Mouse (Mus musculus): ENCODE measurements around the gene Angptl4. TPM values are rescaled to one million over a fixed set of nuclear protein-coding genes. Genes with fewer than 3 reads are reported as not detected.
A peak's percentile ranks its signal among the peaks of the same experiment; 100 is the strongest.

The Angptl4 gene
- polyA plus RNA-seq, 1 experiment = 11.7 TPM

GRCm38 (mm10) chr17:33807181-33807888, 25.7 kb upstream of the Angptl4 start:
- no peak overlapping the region for H3K4me3 ChIP-seq (ENCODE audit: insufficient read depth, low read length)
- TF ChIP-seq POLR2A (IDR thresholded peaks at IDR 0.05; ENCODE audit: low read depth, low read length) (no peak), CTCF (IDR thresholded peaks at IDR 0.05; ENCODE audit: borderline replicate concordance, insufficient read depth, low read length) (no peak)
- H3K4me1 ChIP-seq (ENCODE audit: control insufficient read depth, insufficient read depth, low read length) = peaks cover 4% of the 10 kb centered on the region; the same call in 1 of the 2 replicates
- no peak overlapping the region for H3K27ac ChIP-seq (ENCODE audit: insufficient read depth, low read length)

GRCm38 (mm10) chr17:33804745-33805144, 23.1 kb upstream of the Angptl4 start:
- H3K4me1 ChIP-seq (ENCODE audit: control insufficient read depth, insufficient read depth, low read length) = no peaks in the 10 kb centered on the region
- no peak overlapping the region for H3K27ac ChIP-seq (ENCODE audit: insufficient read depth, low read length)
- TF ChIP-seq CTCF (IDR thresholded peaks at IDR 0.05; ENCODE audit: borderline replicate concordance, insufficient read depth, low read length) (no peak), POLR2A (IDR thresholded peaks at IDR 0.05; ENCODE audit: low read depth, low read length) (no peak)
- no peak overlapping the region for H3K4me3 ChIP-seq (ENCODE audit: insufficient read depth, low read length)

GRCm38 (mm10) chr17:33804205-33804604, 22.6 kb upstream of the Angptl4 start:
- Histone ChIP-seq H3K4me1 (ENCODE audit: control insufficient read depth, insufficient read depth, low read length) (no peaks in the 10 kb centered on the region), H3K27ac (ENCODE audit: insufficient read depth, low read length) (no peak overlapping the region), H3K4me3 (ENCODE audit: insufficient read depth, low read length) (no peak overlapping the region)
- no peak for TF ChIP-seq POLR2A (IDR thresholded peaks at IDR 0.05; ENCODE audit: low read depth, low read length)
- no peak for TF ChIP-seq CTCF (IDR thresholded peaks at IDR 0.05; ENCODE audit: borderline replicate concordance, insufficient read depth, low read length)

GRCm38 (mm10) chr17:33802221-33802620, 20.6 kb upstream of the Angptl4 start:
- H3K4me3 ChIP-seq (ENCODE audit: insufficient read depth, low read length) = no peak overlapping the region
- H3K27ac ChIP-seq (ENCODE audit: insufficient read depth, low read length) = no peak overlapping the region
- TF ChIP-seq POLR2A (IDR thresholded peaks at IDR 0.05; ENCODE audit: low read depth, low read length) (no peak), CTCF (IDR thresholded peaks at IDR 0.05; ENCODE audit: borderline replicate concordance, insufficient read depth, low read length) (no peak)
- no peaks in the 10 kb centered on the region for H3K4me1 ChIP-seq (ENCODE audit: control insufficient read depth, insufficient read depth, low read length)

- Histone ChIP-seq H3K4me3 (ENCODE audit: insufficient read depth, low read length) (no peak overlapping the region), H3K27ac (ENCODE audit: insufficient read depth, low read length) (no peak overlapping the region), H3K4me1 (ENCODE audit: control insufficient read depth, insufficient read depth, low read length) (no peaks in the 10 kb centered on the region)
- no peak for TF ChIP-seq POLR2A (IDR thresholded peaks at IDR 0.05; ENCODE audit: low read depth, low read length)
Observed at GRCm38 (mm10) chr17:33799277-33799676, 17.6 kb upstream of the Angptl4 start.

GRCm38 (mm10) chr17:33798306-33798705, 16.7 kb upstream of the Angptl4 start:
- no peak overlapping the region for H3K4me3 ChIP-seq (ENCODE audit: insufficient read depth, low read length)
- no peak for TF ChIP-seq CTCF (IDR thresholded peaks at IDR 0.05; ENCODE audit: borderline replicate concordance, insufficient read depth, low read length)
- TF ChIP-seq POLR2A (IDR thresholded peaks at IDR 0.05; ENCODE audit: low read depth, low read length) = no peak
- H3K27ac ChIP-seq (ENCODE audit: insufficient read depth, low read length) = no peak overlapping the region
- H3K4me1 ChIP-seq (ENCODE audit: control insufficient read depth, insufficient read depth, low read length) = no peaks in the 10 kb centered on the region

GRCm38 (mm10) chr17:33788732-33789131, 7.1 kb upstream of the Angptl4 start:
- Histone ChIP-seq H3K4me3 (ENCODE audit: insufficient read depth, low read length) (no peak overlapping the region), H3K4me1 (ENCODE audit: control insufficient read depth, insufficient read depth, low read length) (peaks cover 8% of the 10 kb centered on the region), H3K27ac (ENCODE audit: insufficient read depth, low read length) (no peak overlapping the region)
- no peak for TF ChIP-seq POLR2A (IDR thresholded peaks at IDR 0.05; ENCODE audit: low read depth, low read length)
- TF ChIP-seq CTCF (IDR thresholded peaks at IDR 0.05; ENCODE audit: borderline replicate concordance, insufficient read depth, low read length) = no peak

GRCm38 (mm10) chr17:33786375-33786774, 4.7 kb upstream of the Angptl4 start:
- H3K4me3 ChIP-seq (ENCODE audit: insufficient read depth, low read length) = no peak overlapping the region
- H3K4me1 ChIP-seq (ENCODE audit: control insufficient read depth, insufficient read depth, low read length) = peaks cover 24% of the 10 kb centered on the region
- H3K27ac ChIP-seq (ENCODE audit: insufficient read depth, low read length) = no peak overlapping the region
- TF ChIP-seq CTCF (IDR thresholded peaks at IDR 0.05; ENCODE audit: borderline replicate concordance, insufficient read depth, low read length) (no peak), POLR2A (IDR thresholded peaks at IDR 0.05; ENCODE audit: low read depth, low read length) (no peak)

GRCm38 (mm10) chr17:33784939-33785338, 3.3 kb upstream of the Angptl4 start:
- H3K4me3 ChIP-seq (ENCODE audit: insufficient read depth, low read length) = no peak overlapping the region
- H3K27ac ChIP-seq (ENCODE audit: insufficient read depth, low read length) = no peak overlapping the region
- TF ChIP-seq POLR2A (IDR thresholded peaks at IDR 0.05; ENCODE audit: low read depth, low read length) = no peak
- TF ChIP-seq CTCF (IDR thresholded peaks at IDR 0.05; ENCODE audit: borderline replicate concordance, insufficient read depth, low read length) = no peak

GRCm38 (mm10) chr17:33783408-33783807, 1.8 kb upstream of the Angptl4 start:
- H3K27ac ChIP-seq (ENCODE audit: insufficient read depth, low read length) = peak overlapping the region; percentile 57
- TF ChIP-seq POLR2A (IDR thresholded peaks at IDR 0.05; ENCODE audit: low read depth, low read length) (no peak), CTCF (IDR thresholded peaks at IDR 0.05; ENCODE audit: borderline replicate concordance, insufficient read depth, low read length) (no peak)
- peaks cover 43% of the 10 kb centered on the region for H3K4me1 ChIP-seq (ENCODE audit: control insufficient read depth, insufficient read depth, low read length)
- H3K4me3 ChIP-seq (ENCODE audit: insufficient read depth, low read length) = no peak overlapping the region

More at GRCm38 (mm10) chr17:33784939-33785338, 3.3 kb upstream of the Angptl4 start:
- H3K4me1 ChIP-seq (ENCODE audit: control insufficient read depth, insufficient read depth, low read length) = peaks cover 34% of the 10 kb centered on the region
